Mouse (Mus musculus) neural tube, embryonic 13.5 days (tissue): Measurements from ENCODE around the gene Nrn1l. TPM values are rescaled to one million over a fixed set of nuclear protein-coding genes. Genes with fewer than 3 reads are reported as not detected.

Source experiments
- ATAC-seq: fragments of 200-750 bp; cut with Nextera tagmentation; 2 replicates; pipeline ENCODE4 v1.8.0; 2017; ENCODE audit warnings: low read depth, mild to moderate bottlenecking, moderate TSS enrichment, moderate library complexity
- H3K27ac ChIP-seq: fragments of 300-500 bp; sonication (generic); replicated peaks from 2 replicates; pipeline ENCODE4 v1.5.1; 2015; ENCODE audit warnings: moderate library complexity, mild to moderate bottlenecking, inconsistent platforms
- H3K27me3 ChIP-seq: fragments of 300-500 bp; sonication (generic); 2 replicates; pipeline ENCODE4 v1.6.1; 2015; ENCODE audit warnings: mild to moderate bottlenecking, inconsistent platforms
- H3K36me3 ChIP-seq: fragments of 300-500 bp; sonication (generic); 2 replicates; pipeline ENCODE4 v1.6.1; 2015; ENCODE audit warnings: mild to moderate bottlenecking, inconsistent platforms
- H3K4me1 ChIP-seq: fragments of 300-500 bp; sonication (generic); replicated peaks from 2 replicates; pipeline ENCODE4 v1.6.1; 2015; ENCODE audit warnings: inconsistent platforms
- H3K4me2 ChIP-seq: fragments of 300-500 bp; sonication (generic); 2 replicates; pipeline ENCODE4 v1.6.1; 2015; ENCODE audit warnings: inconsistent platforms, mild to moderate bottlenecking, moderate library complexity
- H3K4me3 ChIP-seq: fragments of 300-500 bp; sonication (generic); 2 replicates; pipeline ENCODE4 v1.5.1; 2015; ENCODE audit warnings: mild to moderate bottlenecking, inconsistent platforms
- H3K9ac ChIP-seq: fragments of 300-500 bp; sonication (generic); 2 replicates; pipeline ENCODE4 v1.6.1; 2015; ENCODE audit warnings: moderate library complexity, mild to moderate bottlenecking, inconsistent platforms
- H3K9me3 ChIP-seq: fragments of 300-500 bp; sonication (generic); 2 replicates; pipeline ENCODE4 v1.6.1; 2016; ENCODE audit warnings: inconsistent platforms
- WGBS: fragments of 180-500 bp; shearing (Covaris S2); methylation state at CpG from one replicate; pipeline ENCODE4 v1.1.7; 2015; 5-methylcytosine and 5-hydroxymethylcytosine counted together
- polyA plus RNA-seq: library from polyadenylated mRNA; unstranded; fragments of >200 nt; fragmentation: Nextera tagmentation; extraction: Ambion mirVana; gene quantifications from 2 replicates; pipeline ENCODE4 v1.2.1, GENCODE M21; 2015

The Nrn1l gene
- polyA plus RNA-seq, 1 experiment from 2014 or later, result 0.46 TPM

GRCm38 (mm10) chr8:105937496-105938305, 44.3 kb downstream of the Nrn1l start:
- WGBS, result 2% methylated on average over 33 of the region's 33 CpGs

GRCm38 (mm10) chr8:105938306-105938669, 44.9 kb downstream of the Nrn1l start, which contains the start of gene Psmb10:
TSS of gene Psmb10 (minus strand) at chr8:105938444.
- peak within 1 kb of the TSS; percentile 94 for H3K27ac ChIP-seq
- WGBS, result 35% methylated on average over 4 of the region's 4 CpGs
- H3K4me1 ChIP-seq, result peaks cover 25% of the 10 kb centered on the region
- peak within 1 kb of the TSS; percentile 83 for H3K9ac ChIP-seq
- H3K9me3 ChIP-seq, result no peaks in the 10 kb centered on the region
- H3K4me3 ChIP-seq, result peak within 1 kb of the TSS; percentile 71
- peaks cover 5% of the 10 kb centered on the region; the same call in 1 of the 2 replicates for H3K36me3 ChIP-seq
- no peaks in the 10 kb centered on the region for H3K27me3 ChIP-seq
- H3K4me2 ChIP-seq, result peak within 1 kb of the TSS; percentile 97
- no peak for ATAC-seq

More at GRCm38 (mm10) chr8:105937496-105938305, 44.3 kb downstream of the Nrn1l start:
- H3K36me3 ChIP-seq, result peaks cover 11% of the 10 kb centered on the region; the same call in 1 of the 2 replicates
- peak overlapping the region; percentile 71 for H3K4me3 ChIP-seq
- peaks cover 25% of the 10 kb centered on the region for H3K4me1 ChIP-seq
- no peaks in the 10 kb centered on the region for H3K9me3 ChIP-seq
- H3K27ac ChIP-seq, result peak overlapping the region; percentile 94
- H3K9ac ChIP-seq, result peak overlapping the region; percentile 83
- ATAC-seq, result peak; percentile 49
- peak overlapping the region; percentile 97 for H3K4me2 ChIP-seq
- H3K27me3 ChIP-seq, result no peaks in the 10 kb centered on the region

DNA sequence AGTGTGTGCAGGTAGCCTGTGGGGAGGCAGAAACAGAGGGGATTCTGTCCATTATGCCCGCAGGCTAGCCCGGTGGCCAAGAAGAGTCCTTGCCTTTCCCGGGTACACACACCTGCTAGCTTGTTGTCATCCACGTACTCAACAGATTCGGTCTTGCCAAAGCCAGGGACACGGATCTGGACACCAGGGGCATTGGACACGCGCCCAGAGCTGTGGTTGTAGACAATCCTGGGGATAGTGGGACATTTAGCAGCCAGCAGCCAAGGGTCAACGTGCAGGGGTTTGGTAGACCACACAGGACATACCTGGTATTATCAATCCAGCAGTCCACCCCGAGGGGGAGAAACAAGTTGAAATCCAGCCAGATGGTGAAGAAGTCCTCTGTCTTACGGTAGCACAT, 48.7 kb downstream of the Nrn1l start:
- H3K27me3 ChIP-seq, result no peaks in the 10 kb centered on the region
- H3K36me3 ChIP-seq, result no peaks in the 10 kb centered on the region
- no peak overlapping the region for H3K27ac ChIP-seq
- no peaks in the 10 kb centered on the region for H3K9me3 ChIP-seq
- H3K4me3 ChIP-seq, result no peak overlapping the region
- H3K9ac ChIP-seq, result no peak overlapping the region
- H3K4me1 ChIP-seq, result peaks cover 10% of the 10 kb centered on the region
- ATAC-seq, result no peak
- WGBS, result 95% methylated on average over 11 of the region's 11 CpGs
- no peak overlapping the region for H3K4me2 ChIP-seq

DNA sequence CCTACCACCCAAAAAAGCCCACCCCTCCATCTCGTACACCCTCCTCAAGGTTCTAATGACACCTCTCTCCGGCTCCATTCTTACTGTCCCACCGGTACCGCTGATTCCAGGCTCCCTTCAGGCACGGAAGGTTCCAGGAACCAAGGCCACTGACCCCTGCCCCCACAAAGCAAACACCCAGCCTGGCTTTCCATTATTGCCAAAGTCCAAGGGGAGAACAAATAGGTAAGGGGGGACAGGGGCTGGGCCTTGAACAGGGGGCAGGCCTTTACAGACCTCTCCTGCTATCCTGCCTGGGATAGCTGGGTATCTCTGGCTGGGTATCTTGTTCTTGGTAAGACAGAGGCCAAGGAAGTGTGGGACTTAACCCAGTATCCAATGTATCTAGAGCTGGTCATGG, 49.2 kb downstream of the Nrn1l start:
- no peaks in the 10 kb centered on the region for H3K27me3 ChIP-seq
- no peak overlapping the region for H3K27ac ChIP-seq
- WGBS, result 95% methylated on average over 5 of the region's 5 CpGs
- H3K4me1 ChIP-seq, result peaks cover 10% of the 10 kb centered on the region
- no peaks in the 10 kb centered on the region for H3K9me3 ChIP-seq
- no peak overlapping the region for H3K9ac ChIP-seq
- no peak overlapping the region for H3K4me3 ChIP-seq
- no peak for ATAC-seq
- H3K36me3 ChIP-seq, result no peaks in the 10 kb centered on the region
- H3K4me2 ChIP-seq, result no peak overlapping the region

- WGBS, result 71% methylated on average over 8 of the region's 8 CpGs
- Histone ChIP-seq H3K9me3 (no peaks in the 10 kb centered on the region), H3K4me2 (no peak within 1 kb of the TSS), H3K9ac (no peak within 1 kb of the TSS), H3K27me3 (no peaks in the 10 kb centered on the region), H3K27ac (no peak within 1 kb of the TSS), H3K36me3 (no peaks in the 10 kb centered on the region), H3K4me1 (peaks cover 2% of the 10 kb centered on the region), H3K4me3 (no peak within 1 kb of the TSS)
- ATAC-seq, result no peak
Measured at GRCm38 (mm10) chr8:105943321-105943739, 50.0 kb downstream of the Nrn1l start, which contains the start of gene Lcat. TSS of gene Lcat (minus strand) at chr8:105943382.

Other genes with a start within 250 kb of the Nrn1l start
- 16.6 and 20.2 TPM in 2 replicates for gene Carmil2, start 207.3 kb upstream of the Nrn1l start, polyA plus RNA-seq
- 77.1 and 87.1 TPM in 2 replicates for gene Acd, start 192.5 kb upstream of the Nrn1l start, polyA plus RNA-seq
- 47.7 and 48.0 TPM in 2 replicates for gene Pard6a, start 192.4 kb upstream of the Nrn1l start, polyA plus RNA-seq
- not detected in 2 replicates for gene 4933405L10Rik, start 185.9 kb upstream of the Nrn1l start, polyA plus RNA-seq
- 10.3 and 11.2 TPM in 2 replicates for gene Enkd1, start 185.4 kb upstream of the Nrn1l start, polyA plus RNA-seq
- 66.7 and 72.4 TPM in 2 replicates for gene Gfod2, start 134.9 kb upstream of the Nrn1l start, polyA plus RNA-seq
- gene Ranbp10, start 66.2 kb upstream of the Nrn1l start, polyA plus RNA-seq, result 11.6 and 13.0 TPM in 2 replicates
- 0.46 and 0.54 TPM in 2 replicates for gene Tsnaxip1, start 65.8 kb upstream of the Nrn1l start, polyA plus RNA-seq
- gene Cenpt, start 40.3 kb upstream of the Nrn1l start, polyA plus RNA-seq, result 52.7 and 63.8 TPM in 2 replicates
- gene Thap11, start 38.4 kb upstream of the Nrn1l start, polyA plus RNA-seq, result 61.4 and 64.1 TPM in 2 replicates
- gene Nutf2, start 33.0 kb upstream of the Nrn1l start, polyA plus RNA-seq, result 198 and 201 TPM in 2 replicates
- 43.9 and 48.6 TPM in 2 replicates for gene Edc4, start 12.7 kb upstream of the Nrn1l start, polyA plus RNA-seq
- 14.2 and 14.3 TPM in 2 replicates for gene Pskh1, start 6.9 kb downstream of the Nrn1l start, polyA plus RNA-seq
- gene Ctrl, start 40.3 kb downstream of the Nrn1l start, polyA plus RNA-seq, result 3.1 and 3.6 TPM in 2 replicates
- 43.1 and 43.2 TPM in 2 replicates for gene Psmb10, start 44.9 kb downstream of the Nrn1l start, polyA plus RNA-seq
- gene Lcat, start 49.8 kb downstream of the Nrn1l start, polyA plus RNA-seq, result 0.59 and 0.71 TPM in 2 replicates
- 8.7 and 11.0 TPM in 2 replicates for gene Slc12a4, start 72.5 kb downstream of the Nrn1l start, polyA plus RNA-seq
- gene Dpep3, start 85.9 kb downstream of the Nrn1l start, polyA plus RNA-seq, result not detected in 2 replicates
- 21.5 and 23.1 TPM in 2 replicates for gene Dus2, start 97.8 kb downstream of the Nrn1l start, polyA plus RNA-seq
- gene Dpep2nb, start 112.4 kb downstream of the Nrn1l start, polyA plus RNA-seq, result 0.24 TPM in 1 of 2 replicates, not detected in the other
- 20.7 and 22.2 TPM in 2 replicates for gene Ddx28, start 118.3 kb downstream of the Nrn1l start, polyA plus RNA-seq
- gene Nfatc3, start 165.3 kb downstream of the Nrn1l start, polyA plus RNA-seq, result 4.1 and 4.2 TPM in 2 replicates
- gene Esrp2, start 243.4 kb downstream of the Nrn1l start, polyA plus RNA-seq, result 0.34 and 1.3 TPM in 2 replicates